Mouse (Mus musculus) bone marrow macrophage, adult 2 months (primary cell): ENCODE measurements around the gene Tnrc6b. TPM values are rescaled to one million over a fixed set of nuclear protein-coding genes. Genes with fewer than 3 reads are reported as not detected.

ENCODE experiments used
- H3K27ac ChIP-seq: 2 replicates; pipeline ENCODE4 v1.5.1; 2012; ENCODE audit warnings: low read depth, low read length; ENCODE audit not compliant: insufficient read depth
- H3K4me1 ChIP-seq: 2 replicates; pipeline ENCODE4 v1.6.1; 2012; ENCODE audit warnings: low read length; ENCODE audit not compliant: control insufficient read depth, insufficient read depth
- H3K4me3 ChIP-seq: 2 replicates; pipeline ENCODE4 v1.5.1; 2012; ENCODE audit warnings: mild to moderate bottlenecking, low read length, moderate library complexity; ENCODE audit not compliant: insufficient read depth
- CTCF ChIP-seq: IDR thresholded peaks from 2 replicates; pipeline ENCODE4 v1.5.1; 2012; ENCODE audit warnings: low read depth, mild to moderate bottlenecking, low read length, moderate library complexity
- POLR2A ChIP-seq: IDR thresholded peaks from 2 replicates; pipeline ENCODE4 v1.6.1; 2012; ENCODE audit warnings: mild to moderate bottlenecking, low read depth, low read length, borderline replicate concordance
- polyA plus RNA-seq: library from polyadenylated mRNA; stranded (reverse); fragments of >200 nt; gene quantifications from 2 replicates; pipeline ENCODE4 v1.2.4, GENCODE M21; 2012; ENCODE audit not compliant: missing spikeins, insufficient read depth, insufficient read length

Gene Tnrc6b
- polyA plus RNA-seq, 1 experiment: 28.4 TPM

- H3K27ac ChIP-seq: no peak overlapping the region
- no peaks in the 10 kb centered on the region for H3K4me1 ChIP-seq
- no peak overlapping the region for H3K4me3 ChIP-seq
- TF ChIP-seq CTCF: no peak
- TF ChIP-seq POLR2A: no peak
Measured at GRCm38 (mm10) chr15:80753351-80753750, 42.2 kb downstream of the Tnrc6b start.

- H3K4me1 ChIP-seq: no peaks in the 10 kb centered on the region
- H3K4me3 ChIP-seq: no peak overlapping the region
- H3K27ac ChIP-seq: no peak overlapping the region
- TF ChIP-seq CTCF (no peak), POLR2A (no peak)
Measured at GRCm38 (mm10) chr15:80754103-80754502, 43.0 kb downstream of the Tnrc6b start.

GRCm38 (mm10) chr15:80759451-80759850 is 48.3 kb downstream of the Tnrc6b start:
- no peak for TF ChIP-seq CTCF
- TF ChIP-seq POLR2A: no peak
- H3K4me3 ChIP-seq: no peak overlapping the region
- no peak overlapping the region for H3K27ac ChIP-seq
- H3K4me1 ChIP-seq: peaks cover 4% of the 10 kb centered on the region; the same call in 1 of the 2 replicates

GRCm38 (mm10) chr15:80760504-80760903 is 49.4 kb downstream of the Tnrc6b start:
- no peak overlapping the region for H3K27ac ChIP-seq
- TF ChIP-seq CTCF: no peak
- TF ChIP-seq POLR2A: no peak

GRCm38 (mm10) chr15:80760935-80761334 is 49.8 kb downstream of the Tnrc6b start:
- peaks cover 4% of the 10 kb centered on the region; the same call in 1 of the 2 replicates for H3K4me1 ChIP-seq
- no peak overlapping the region for H3K4me3 ChIP-seq
- no peak overlapping the region for H3K27ac ChIP-seq
- no peak for TF ChIP-seq CTCF
- no peak for TF ChIP-seq POLR2A

More at GRCm38 (mm10) chr15:80760504-80760903, 49.4 kb downstream of the Tnrc6b start:
- H3K4me3 ChIP-seq: no peak overlapping the region
- H3K4me1 ChIP-seq: peaks cover 4% of the 10 kb centered on the region; the same call in 1 of the 2 replicates

GRCm38 (mm10) chr15:80762621-80763020 is 51.5 kb downstream of the Tnrc6b start:
- Histone ChIP-seq H3K4me3 (no peak overlapping the region), H3K4me1 (peaks cover 4% of the 10 kb centered on the region; the same call in 1 of the 2 replicates), H3K27ac (no peak overlapping the region)
- TF ChIP-seq POLR2A (no peak), CTCF (no peak)

GRCm38 (mm10) chr15:80764666-80765065 is 53.6 kb downstream of the Tnrc6b start:
- TF ChIP-seq CTCF (no peak), POLR2A (no peak)
- H3K4me3 ChIP-seq: no peak overlapping the region
- peaks cover 4% of the 10 kb centered on the region; the same call in 1 of the 2 replicates for H3K4me1 ChIP-seq
- no peak overlapping the region for H3K27ac ChIP-seq

GRCm38 (mm10) chr15:80765381-80765780 is 54.3 kb downstream of the Tnrc6b start:
- TF ChIP-seq POLR2A (no peak), CTCF (no peak)
- Histone ChIP-seq H3K4me1 (peaks cover 4% of the 10 kb centered on the region; the same call in 1 of the 2 replicates), H3K27ac (no peak overlapping the region), H3K4me3 (no peak overlapping the region)

- no peak for TF ChIP-seq CTCF
- TF ChIP-seq POLR2A: no peak
- Histone ChIP-seq H3K27ac (no peak overlapping the region), H3K4me3 (no peak overlapping the region), H3K4me1 (no peaks in the 10 kb centered on the region)
Measured at GRCm38 (mm10) chr15:80768216-80768615, 57.1 kb downstream of the Tnrc6b start.

GRCm38 (mm10) chr15:80771926-80772441 is 60.9 kb downstream of the Tnrc6b start:
- Histone ChIP-seq H3K27ac (no peak overlapping the region), H3K4me3 (no peak overlapping the region), H3K4me1 (no peaks in the 10 kb centered on the region)
- TF ChIP-seq POLR2A: no peak
- TF ChIP-seq CTCF: no peak

GRCm38 (mm10) chr15:80774666-80775065 is 63.6 kb downstream of the Tnrc6b start:
- Histone ChIP-seq H3K4me1 (0 out of 2 replicates have a peak, but pooled peaks cover 2% of the 10 kb centered on the region), H3K4me3 (no peak overlapping the region), H3K27ac (no peak overlapping the region)
- TF ChIP-seq CTCF (no peak), POLR2A (no peak)
